Mouse (Mus musculus): ENCODE data around the gene Bcl3.

Gene Bcl3

GRCm38 (mm10) chr7:19822604-19823058 lies at the start of gene Bcl3:
Gene Bcl3, minus strand, starts transcription at chr7:19822770.
- H3K4me1 ChIP-seq (replicated peaks; ENCODE audit: low read depth, low read length) = peaks cover 84% of the 10 kb centered on the region
- no peaks in the 10 kb centered on the region for H3K27me3 ChIP-seq (ENCODE audit: insufficient read depth, low read length)
- no peak for TF ChIP-seq NANOG (IDR thresholded peaks at IDR 0.05; ENCODE audit: borderline replicate concordance, low read length)
- no peak for TF ChIP-seq POU5F1 (IDR thresholded peaks at IDR 0.05; ENCODE audit: borderline replicate concordance, low read length)
- TF ChIP-seq CTCF (conservative IDR thresholded peaks at IDR 0.05; ENCODE audit: low read length) = no peak
- peak within 1 kb of the TSS; percentile 88 for H3K4me3 ChIP-seq (replicated peaks; ENCODE audit: low read length)
- H3K9me3 ChIP-seq (ENCODE audit: low read length) = no peaks in the 10 kb centered on the region
- peaks cover 30% of the 10 kb centered on the region for H3K36me3 ChIP-seq (ENCODE audit: insufficient read depth, low read length)

GRCm38 (mm10) chr7:19871943-19872601 lies 49.5 kb upstream of the Bcl3 start:
- Histone ChIP-seq H3K27me3 (ENCODE audit: insufficient read depth, low read length) (no peaks in the 10 kb centered on the region), H3K36me3 (ENCODE audit: insufficient read depth, low read length) (no peaks in the 10 kb centered on the region), H3K4me1 (replicated peaks; ENCODE audit: low read depth, low read length) (peaks cover 41% of the 10 kb centered on the region), H3K9me3 (ENCODE audit: low read length) (no peaks in the 10 kb centered on the region), H3K4me3 (replicated peaks; ENCODE audit: low read length) (no peak overlapping the region)
- no peak for TF ChIP-seq CTCF (conservative IDR thresholded peaks at IDR 0.05; ENCODE audit: low read length)
- no peak for TF ChIP-seq NANOG (IDR thresholded peaks at IDR 0.05; ENCODE audit: borderline replicate concordance, low read length)
- TF ChIP-seq POU5F1 (IDR thresholded peaks at IDR 0.05; ENCODE audit: borderline replicate concordance, low read length) = no peak

- 0 out of 2 replicates have a peak overlapping the region, but pooled peaks have one; percentile 32 for H3K4me3 ChIP-seq (replicated peaks; ENCODE audit: low read length)
- TF ChIP-seq NANOG (IDR thresholded peaks at IDR 0.05; ENCODE audit: borderline replicate concordance, low read length) (no peak), CTCF (conservative IDR thresholded peaks at IDR 0.05; ENCODE audit: low read length) (no peak)
- no peaks in the 10 kb centered on the region for H3K36me3 ChIP-seq (ENCODE audit: insufficient read depth, low read length)
- peaks cover 43% of the 10 kb centered on the region for H3K4me1 ChIP-seq (replicated peaks; ENCODE audit: low read depth, low read length)
- H3K9me3 ChIP-seq (ENCODE audit: low read length) = no peaks in the 10 kb centered on the region
- no peaks in the 10 kb centered on the region for H3K27me3 ChIP-seq (ENCODE audit: insufficient read depth, low read length)
Measured at GRCm38 (mm10) chr7:19871137-19871621, 48.6 kb upstream of the Bcl3 start.

GRCm38 (mm10) chr7:19867751-19868399 lies 45.3 kb upstream of the Bcl3 start:
- H3K27me3 ChIP-seq (ENCODE audit: insufficient read depth, low read length) = no peaks in the 10 kb centered on the region
- H3K4me1 ChIP-seq (replicated peaks; ENCODE audit: low read depth, low read length) = peaks cover 57% of the 10 kb centered on the region
- no peaks in the 10 kb centered on the region for H3K36me3 ChIP-seq (ENCODE audit: insufficient read depth, low read length)
- no peaks in the 10 kb centered on the region for H3K9me3 ChIP-seq (ENCODE audit: low read length)
- H3K4me3 ChIP-seq (replicated peaks; ENCODE audit: low read length) = no peak overlapping the region
- TF ChIP-seq CTCF (conservative IDR thresholded peaks at IDR 0.05; ENCODE audit: low read length) (no peak), POU5F1 (IDR thresholded peaks at IDR 0.05; ENCODE audit: borderline replicate concordance, low read length) (no peak)

- Histone ChIP-seq H3K4me3 (replicated peaks; ENCODE audit: low read length) (no peak overlapping the region), H3K36me3 (ENCODE audit: insufficient read depth, low read length) (no peaks in the 10 kb centered on the region), H3K4me1 (replicated peaks; ENCODE audit: low read depth, low read length) (peaks cover 49% of the 10 kb centered on the region), H3K27me3 (ENCODE audit: insufficient read depth, low read length) (no peaks in the 10 kb centered on the region), H3K9me3 (ENCODE audit: low read length) (no peaks in the 10 kb centered on the region)
- TF ChIP-seq NANOG (IDR thresholded peaks at IDR 0.05; ENCODE audit: borderline replicate concordance, low read length) (no peak), POU5F1 (IDR thresholded peaks at IDR 0.05; ENCODE audit: borderline replicate concordance, low read length) (no peak), CTCF (conservative IDR thresholded peaks at IDR 0.05; ENCODE audit: low read length) (no peak)
Measured at GRCm38 (mm10) chr7:19866490-19866889, 43.9 kb upstream of the Bcl3 start.

GRCm38 (mm10) chr7:19865246-19866036 lies 42.9 kb upstream of the Bcl3 start:
- H3K9me3 ChIP-seq (ENCODE audit: low read length) = no peaks in the 10 kb centered on the region
- peaks cover 45% of the 10 kb centered on the region for H3K4me1 ChIP-seq (replicated peaks; ENCODE audit: low read depth, low read length)
- no peaks in the 10 kb centered on the region for H3K27me3 ChIP-seq (ENCODE audit: insufficient read depth, low read length)
- H3K4me3 ChIP-seq (replicated peaks; ENCODE audit: low read length) = no peak overlapping the region
- TF ChIP-seq CTCF (conservative IDR thresholded peaks at IDR 0.05; ENCODE audit: low read length) (no peak), NANOG (IDR thresholded peaks at IDR 0.05; ENCODE audit: borderline replicate concordance, low read length) (no peak), POU5F1 (IDR thresholded peaks at IDR 0.05; ENCODE audit: borderline replicate concordance, low read length) (no peak)
- no peaks in the 10 kb centered on the region for H3K36me3 ChIP-seq (ENCODE audit: insufficient read depth, low read length)

GRCm38 (mm10) chr7:19864241-19864640 lies 41.7 kb upstream of the Bcl3 start:
- Histone ChIP-seq H3K4me1 (replicated peaks; ENCODE audit: low read depth, low read length) (peaks cover 48% of the 10 kb centered on the region), H3K36me3 (ENCODE audit: insufficient read depth, low read length) (no peaks in the 10 kb centered on the region), H3K4me3 (replicated peaks; ENCODE audit: low read length) (no peak overlapping the region), H3K27me3 (ENCODE audit: insufficient read depth, low read length) (no peaks in the 10 kb centered on the region), H3K9me3 (ENCODE audit: low read length) (no peaks in the 10 kb centered on the region)
- TF ChIP-seq POU5F1 (IDR thresholded peaks at IDR 0.05; ENCODE audit: borderline replicate concordance, low read length) (no peak), CTCF (conservative IDR thresholded peaks at IDR 0.05; ENCODE audit: low read length) (no peak), NANOG (IDR thresholded peaks at IDR 0.05; ENCODE audit: borderline replicate concordance, low read length) (no peak)

GRCm38 (mm10) chr7:19861199-19861598 lies 38.6 kb upstream of the Bcl3 start, which contains the start of gene Ceacam16:
Gene Ceacam16, minus strand, starts transcription at chr7:19861299.
- H3K4me1 ChIP-seq (replicated peaks; ENCODE audit: low read depth, low read length) = peaks cover 53% of the 10 kb centered on the region
- H3K36me3 ChIP-seq (ENCODE audit: insufficient read depth, low read length) = no peaks in the 10 kb centered on the region
- TF ChIP-seq NANOG (IDR thresholded peaks at IDR 0.05; ENCODE audit: borderline replicate concordance, low read length) = no peak
- TF ChIP-seq CTCF (conservative IDR thresholded peaks at IDR 0.05; ENCODE audit: low read length) = no peak
- no peak for TF ChIP-seq POU5F1 (IDR thresholded peaks at IDR 0.05; ENCODE audit: borderline replicate concordance, low read length)
- no peak within 1 kb of the TSS for H3K4me3 ChIP-seq (replicated peaks; ENCODE audit: low read length)
- H3K9me3 ChIP-seq (ENCODE audit: low read length) = no peaks in the 10 kb centered on the region
- H3K27me3 ChIP-seq (ENCODE audit: insufficient read depth, low read length) = peaks cover 3% of the 10 kb centered on the region; the same call in 1 of the 2 replicates

Data from E14TG2a.4 (cell line).